Mouse (Mus musculus): ENCODE measurements around the gene Gm42906. TPM values are rescaled to one million over a fixed set of nuclear protein-coding genes. Genes with fewer than 3 reads are reported as not detected.

Gm42906 gene
- polyA plus RNA-seq (2015; fragmentation: Nextera tagmentation; extraction: Ambion mirVana) = not detected in 2 replicates

DNA sequence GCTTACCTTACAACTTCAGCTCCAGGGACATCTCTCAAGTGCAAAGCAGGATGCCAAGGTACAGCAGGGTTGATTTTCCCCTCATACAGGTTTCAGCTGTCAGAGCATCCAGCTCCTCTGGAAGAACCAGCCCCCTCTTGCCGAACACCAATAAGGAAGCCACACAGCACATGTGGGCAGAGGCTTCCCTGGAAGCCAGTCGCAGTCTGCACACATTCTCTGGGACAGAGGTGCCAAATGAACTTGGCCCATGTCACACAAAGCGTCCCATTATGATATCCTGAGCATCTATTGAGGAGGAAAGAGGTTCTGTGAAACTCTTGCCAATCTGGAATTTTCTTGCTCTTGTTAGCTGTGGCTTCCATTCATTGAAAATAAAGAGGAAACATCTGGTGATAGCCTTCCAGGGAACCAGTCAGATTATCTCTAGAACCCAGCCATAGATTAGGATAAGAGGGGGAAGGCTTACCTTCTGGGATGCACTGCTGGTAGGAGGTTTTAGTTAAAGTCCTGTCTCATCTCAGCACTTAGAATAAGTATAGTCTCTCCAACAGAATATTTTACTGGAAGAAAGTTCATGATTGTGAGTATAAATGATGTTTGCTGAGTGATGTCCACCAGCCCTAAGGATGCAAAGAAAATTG lies at the start of gene Gm42906:
Gene Gm42906, minus strand, starts transcription at position 51 of the 644 bp plus-strand sequence.
- H3K9me3 ChIP-seq (ENCODE audit: control insufficient read depth, low read length) = no peaks in the 10 kb centered on the region
- no peaks in the 10 kb centered on the region for H3K27me3 ChIP-seq (replicated peaks; ENCODE audit: control insufficient read depth, insufficient read depth, low read length)
- ATAC-seq = no peak
- H3K36me3 ChIP-seq (ENCODE audit: control insufficient read depth, insufficient read depth) = no peaks in the 10 kb centered on the region
- H3K4me2 ChIP-seq (ENCODE audit: low read length) = no peak within 1 kb of the TSS
- H3K4me1 ChIP-seq (replicated peaks; ENCODE audit: control insufficient read depth, insufficient read depth, low read length) = no peaks in the 10 kb centered on the region
- no peak within 1 kb of the TSS for H3K27ac ChIP-seq (ENCODE audit: low read length)
- no peak within 1 kb of the TSS for H3K9ac ChIP-seq (replicated peaks; ENCODE audit: low read depth, low read length)
- WGBS = 68% methylated on average over 3 of the region's 3 CpGs
- no peak within 1 kb of the TSS for H3K4me3 ChIP-seq (replicated peaks; ENCODE audit: low read length)

DNA sequence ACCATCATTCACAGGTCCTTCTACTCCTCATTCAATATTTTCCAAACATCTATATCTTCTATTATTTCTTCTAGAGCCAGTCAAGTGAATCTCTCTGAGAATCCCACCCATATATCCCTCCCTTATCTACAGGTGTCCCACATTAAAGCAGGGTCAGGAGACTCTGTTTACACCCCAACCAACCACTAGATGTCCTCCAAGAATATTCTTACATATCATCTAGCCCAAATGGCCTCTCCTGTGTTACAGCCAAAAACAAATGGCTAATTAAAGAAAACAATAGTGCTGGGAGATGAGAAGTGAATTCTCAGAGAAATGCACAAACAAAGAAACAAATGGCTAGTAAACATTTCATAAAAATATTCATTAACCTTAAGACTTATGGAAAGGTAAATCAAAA lies 17.7 kb upstream of the Gm42906 start:
- H3K9ac ChIP-seq (replicated peaks; ENCODE audit: low read depth, low read length) = no peak overlapping the region
- no peaks in the 10 kb centered on the region for H3K27me3 ChIP-seq (replicated peaks; ENCODE audit: control insufficient read depth, insufficient read depth, low read length)
- no peak overlapping the region for H3K4me2 ChIP-seq (ENCODE audit: low read length)
- H3K4me1 ChIP-seq (replicated peaks; ENCODE audit: control insufficient read depth, insufficient read depth, low read length) = no peaks in the 10 kb centered on the region
- H3K4me3 ChIP-seq (replicated peaks; ENCODE audit: low read length) = no peak overlapping the region
- no peak for ATAC-seq
- no peak overlapping the region for H3K27ac ChIP-seq (ENCODE audit: low read length)
- no peaks in the 10 kb centered on the region for H3K9me3 ChIP-seq (ENCODE audit: control insufficient read depth, low read length)
- no peaks in the 10 kb centered on the region for H3K36me3 ChIP-seq (ENCODE audit: control insufficient read depth, insufficient read depth)

DNA sequence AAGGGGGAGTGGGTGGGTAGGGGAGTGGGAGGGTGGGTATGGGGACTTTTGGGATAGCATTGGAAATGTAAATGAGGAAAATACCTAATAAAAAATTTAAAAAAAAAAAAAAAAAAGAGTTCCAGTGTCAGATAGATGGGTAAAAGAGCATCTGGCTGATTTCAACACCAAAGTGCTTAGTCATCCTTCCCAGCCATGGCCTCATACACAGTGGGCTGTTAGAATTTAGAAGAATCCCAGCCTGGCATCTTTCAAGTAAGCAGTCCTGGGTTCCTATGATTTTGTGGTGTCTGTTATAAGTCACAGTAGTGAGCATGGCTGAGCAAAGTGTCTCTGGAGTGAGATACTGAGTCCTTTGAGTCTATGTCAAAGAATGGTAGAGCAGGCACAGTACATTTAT lies 7.1 kb upstream of the Gm42906 start:
- no peak for ATAC-seq
- Histone ChIP-seq H3K27me3 (replicated peaks; ENCODE audit: control insufficient read depth, insufficient read depth, low read length) (no peaks in the 10 kb centered on the region), H3K9me3 (ENCODE audit: control insufficient read depth, low read length) (no peaks in the 10 kb centered on the region), H3K9ac (replicated peaks; ENCODE audit: low read depth, low read length) (no peak overlapping the region), H3K27ac (ENCODE audit: low read length) (no peak overlapping the region), H3K36me3 (ENCODE audit: control insufficient read depth, insufficient read depth) (no peaks in the 10 kb centered on the region), H3K4me3 (replicated peaks; ENCODE audit: low read length) (no peak overlapping the region), H3K4me2 (ENCODE audit: low read length) (no peak overlapping the region), H3K4me1 (replicated peaks; ENCODE audit: control insufficient read depth, insufficient read depth, low read length) (no peaks in the 10 kb centered on the region)

DNA sequence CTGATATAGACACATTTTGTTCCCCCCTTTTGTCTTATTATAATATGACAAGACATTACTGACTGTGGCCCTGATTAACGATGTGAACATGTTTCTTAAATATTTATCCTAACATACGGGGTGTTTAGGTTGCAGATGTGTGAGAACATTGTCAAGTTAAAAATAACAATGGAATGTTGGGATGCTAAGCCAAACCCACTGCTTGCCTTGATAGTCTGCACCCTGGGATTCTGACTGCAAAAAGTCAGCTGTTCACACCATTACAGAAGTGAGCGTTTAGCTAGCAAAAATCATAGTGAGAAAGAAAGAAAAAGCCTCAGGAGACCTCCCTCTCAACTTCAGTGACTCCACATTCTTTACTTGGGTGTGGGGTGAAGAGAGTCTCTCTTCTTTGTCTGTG lies 1.5 kb downstream of the Gm42906 start:
- H3K9ac ChIP-seq (replicated peaks; ENCODE audit: low read depth, low read length) = no peak overlapping the region
- H3K36me3 ChIP-seq (ENCODE audit: control insufficient read depth, insufficient read depth) = no peaks in the 10 kb centered on the region
- no peaks in the 10 kb centered on the region for H3K27me3 ChIP-seq (replicated peaks; ENCODE audit: control insufficient read depth, insufficient read depth, low read length)
- ATAC-seq = no peak
- H3K4me2 ChIP-seq (ENCODE audit: low read length) = no peak overlapping the region
- H3K9me3 ChIP-seq (ENCODE audit: control insufficient read depth, low read length) = no peaks in the 10 kb centered on the region
- H3K27ac ChIP-seq (ENCODE audit: low read length) = no peak overlapping the region
- no peaks in the 10 kb centered on the region for H3K4me1 ChIP-seq (replicated peaks; ENCODE audit: control insufficient read depth, insufficient read depth, low read length)
- WGBS = 74% methylated on average over 3 of the region's 3 CpGs
- no peak overlapping the region for H3K4me3 ChIP-seq (replicated peaks; ENCODE audit: low read length)

DNA sequence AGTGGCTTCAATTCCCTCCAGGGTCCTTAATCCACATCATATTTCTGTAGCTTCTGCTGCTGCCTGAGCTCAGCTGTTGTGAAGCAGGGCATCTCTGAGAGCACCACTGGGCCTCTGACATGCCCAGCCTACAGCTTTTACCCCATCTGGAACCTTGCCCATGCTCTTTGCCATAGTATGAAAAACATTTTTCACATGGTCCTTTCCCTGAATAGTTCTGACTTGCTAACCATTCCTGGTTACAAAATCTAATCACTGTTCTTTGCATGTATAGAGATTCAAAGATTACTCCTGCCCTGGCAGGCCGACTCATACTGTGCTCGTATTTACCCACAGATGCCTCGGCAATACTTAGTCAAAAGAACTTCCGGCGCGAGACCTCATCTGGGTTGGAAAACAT lies 5.3 kb downstream of the Gm42906 start:
- no peak for ATAC-seq
- H3K4me3 ChIP-seq (replicated peaks; ENCODE audit: low read length) = no peak overlapping the region
- no peak overlapping the region for H3K4me2 ChIP-seq (ENCODE audit: low read length)
- WGBS = 95% methylated on average over 6 of the region's 6 CpGs
- H3K27ac ChIP-seq (ENCODE audit: low read length) = no peak overlapping the region
- H3K36me3 ChIP-seq (ENCODE audit: control insufficient read depth, insufficient read depth) = no peaks in the 10 kb centered on the region
- H3K9me3 ChIP-seq (ENCODE audit: control insufficient read depth, low read length) = no peaks in the 10 kb centered on the region
- no peak overlapping the region for H3K9ac ChIP-seq (replicated peaks; ENCODE audit: low read depth, low read length)
- H3K4me1 ChIP-seq (replicated peaks; ENCODE audit: control insufficient read depth, insufficient read depth, low read length) = no peaks in the 10 kb centered on the region
- H3K27me3 ChIP-seq (replicated peaks; ENCODE audit: control insufficient read depth, insufficient read depth, low read length) = no peaks in the 10 kb centered on the region

DNA sequence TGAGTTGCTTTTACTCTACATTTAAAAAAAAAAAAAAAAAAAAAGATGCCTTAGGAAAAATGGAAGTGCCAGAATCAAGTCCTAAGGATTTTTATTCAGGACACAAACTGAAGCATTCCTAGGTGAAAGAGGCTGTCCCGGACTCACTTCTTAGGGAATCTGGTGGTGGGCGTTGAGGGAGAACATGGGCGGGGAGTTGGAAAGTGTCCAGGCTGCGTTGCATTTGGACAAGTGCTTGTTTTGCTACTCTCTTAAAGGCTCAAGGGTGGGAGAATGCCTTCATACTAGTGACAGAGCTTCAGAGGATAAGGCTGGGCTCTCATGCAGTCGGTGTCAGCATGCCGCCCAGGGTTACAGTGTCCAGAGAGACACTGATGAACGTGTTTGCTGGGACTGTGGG lies 6.1 kb downstream of the Gm42906 start:
- no peak overlapping the region for H3K9ac ChIP-seq (replicated peaks; ENCODE audit: low read depth, low read length)
- no peaks in the 10 kb centered on the region for H3K4me1 ChIP-seq (replicated peaks; ENCODE audit: control insufficient read depth, insufficient read depth, low read length)
- WGBS = 58% methylated on average over 7 of the region's 7 CpGs
- no peak for ATAC-seq
- no peaks in the 10 kb centered on the region for H3K36me3 ChIP-seq (ENCODE audit: control insufficient read depth, insufficient read depth)
- H3K27me3 ChIP-seq (replicated peaks; ENCODE audit: control insufficient read depth, insufficient read depth, low read length) = no peaks in the 10 kb centered on the region
- no peak overlapping the region for H3K4me3 ChIP-seq (replicated peaks; ENCODE audit: low read length)
- H3K9me3 ChIP-seq (ENCODE audit: control insufficient read depth, low read length) = no peaks in the 10 kb centered on the region
- H3K4me2 ChIP-seq (ENCODE audit: low read length) = no peak overlapping the region
- H3K27ac ChIP-seq (ENCODE audit: low read length) = no peak overlapping the region

DNA sequence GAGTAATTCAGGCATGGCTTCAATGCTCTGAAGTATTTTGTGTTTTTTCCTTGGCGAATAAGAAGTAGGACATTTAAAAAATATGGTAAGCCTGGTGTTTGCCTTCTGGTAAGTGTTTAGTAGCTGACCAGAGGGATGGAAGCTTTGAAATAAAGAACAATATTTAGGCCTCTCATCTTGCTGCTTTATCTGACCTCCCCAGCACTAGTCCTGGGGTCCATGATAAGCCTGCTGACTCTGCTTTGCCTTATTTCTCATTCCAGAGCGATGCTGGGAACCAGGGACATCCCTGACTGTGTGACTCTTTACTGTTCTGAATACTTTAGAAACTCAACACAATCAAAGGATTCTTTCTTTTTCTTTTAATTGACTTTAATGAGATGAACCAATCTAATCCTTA lies 9.4 kb downstream of the Gm42906 start:
- H3K4me3 ChIP-seq (replicated peaks; ENCODE audit: low read length) = no peak overlapping the region
- ATAC-seq = no peak
- 0 out of 2 replicates have a peak, but pooled peaks cover 2% of the 10 kb centered on the region for H3K27me3 ChIP-seq (replicated peaks; ENCODE audit: control insufficient read depth, insufficient read depth, low read length)
- WGBS = 73% methylated on average over 2 of the region's 2 CpGs
- no peak overlapping the region for H3K4me2 ChIP-seq (ENCODE audit: low read length)
- no peak overlapping the region for H3K9ac ChIP-seq (replicated peaks; ENCODE audit: low read depth, low read length)
- H3K4me1 ChIP-seq (replicated peaks; ENCODE audit: control insufficient read depth, insufficient read depth, low read length) = no peaks in the 10 kb centered on the region
- H3K9me3 ChIP-seq (ENCODE audit: control insufficient read depth, low read length) = no peaks in the 10 kb centered on the region
- H3K36me3 ChIP-seq (ENCODE audit: control insufficient read depth, insufficient read depth) = no peaks in the 10 kb centered on the region
- no peak overlapping the region for H3K27ac ChIP-seq (ENCODE audit: low read length)

DNA sequence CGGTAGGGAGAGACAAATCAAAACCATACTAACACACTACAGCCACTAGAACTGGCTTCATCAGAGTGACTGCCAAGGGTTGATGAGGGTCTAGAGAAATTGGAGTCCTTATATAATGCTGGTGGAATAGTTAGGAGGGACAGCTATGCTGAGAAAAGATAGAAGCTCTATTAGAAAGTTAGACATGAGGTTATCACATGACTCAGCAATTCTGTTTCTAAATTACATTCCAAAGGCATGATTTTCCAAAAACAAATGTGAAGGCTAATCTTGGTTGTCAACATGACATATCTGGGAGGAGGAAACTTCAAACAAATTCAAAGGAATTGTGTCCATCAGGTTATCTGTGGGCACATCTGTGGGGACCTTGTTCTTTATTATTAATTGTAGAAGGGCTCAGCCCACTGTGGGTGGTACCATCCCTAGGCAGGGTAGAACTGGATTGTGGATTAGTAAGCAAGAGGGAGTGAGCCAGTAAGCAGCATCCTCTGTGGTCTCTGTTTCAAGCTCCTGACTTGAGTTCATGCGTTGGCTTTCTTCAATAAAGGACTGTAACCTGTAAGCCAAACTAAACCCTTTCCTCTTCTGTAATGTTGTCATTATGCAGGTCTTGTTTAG lies 10.4 kb downstream of the Gm42906 start:
- H3K9me3 ChIP-seq (ENCODE audit: control insufficient read depth, low read length) = no peaks in the 10 kb centered on the region
- H3K27me3 ChIP-seq (replicated peaks; ENCODE audit: control insufficient read depth, insufficient read depth, low read length) = peaks cover 2% of the 10 kb centered on the region; the same call in 1 of the 2 replicates
- H3K9ac ChIP-seq (replicated peaks; ENCODE audit: low read depth, low read length) = no peak overlapping the region
- H3K4me3 ChIP-seq (replicated peaks; ENCODE audit: low read length) = no peak overlapping the region
- H3K4me2 ChIP-seq (ENCODE audit: low read length) = no peak overlapping the region
- 81% methylated on average over 2 of the region's 2 CpGs for WGBS
- H3K36me3 ChIP-seq (ENCODE audit: control insufficient read depth, insufficient read depth) = no peaks in the 10 kb centered on the region
- H3K4me1 ChIP-seq (replicated peaks; ENCODE audit: control insufficient read depth, insufficient read depth, low read length) = peaks cover 6% of the 10 kb centered on the region
- ATAC-seq = no peak
- no peak overlapping the region for H3K27ac ChIP-seq (ENCODE audit: low read length)

DNA sequence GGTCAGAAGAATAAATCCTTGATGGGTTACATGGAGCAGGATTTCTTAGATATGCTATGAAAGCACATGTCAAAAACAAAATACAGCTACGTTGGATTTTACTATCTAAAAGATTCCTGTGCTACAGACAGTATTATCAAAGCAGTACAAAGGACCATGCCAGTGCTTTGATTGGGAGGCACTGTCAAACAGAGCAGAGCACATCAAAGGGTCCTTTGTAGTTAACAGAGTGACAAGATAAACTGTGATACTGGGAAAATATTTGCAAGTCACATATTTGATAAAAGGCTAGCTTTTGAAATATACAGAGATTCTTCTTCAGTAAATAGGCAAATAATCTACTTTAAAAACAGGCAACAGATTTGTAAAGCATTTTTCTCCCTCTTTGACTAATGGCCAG lies 11.0 kb downstream of the Gm42906 start:
- 43% methylated on average over 1 of the region's 1 CpGs for WGBS
- ATAC-seq = no peak

More for the DNA sequence above, 11.0 kb downstream of the Gm42906 start:
- Histone ChIP-seq H3K27me3 (replicated peaks; ENCODE audit: control insufficient read depth, insufficient read depth, low read length) (peaks cover 2% of the 10 kb centered on the region; the same call in 1 of the 2 replicates), H3K9ac (replicated peaks; ENCODE audit: low read depth, low read length) (no peak overlapping the region), H3K4me2 (ENCODE audit: low read length) (no peak overlapping the region), H3K36me3 (ENCODE audit: control insufficient read depth, insufficient read depth) (no peaks in the 10 kb centered on the region), H3K9me3 (ENCODE audit: control insufficient read depth, low read length) (no peaks in the 10 kb centered on the region), H3K27ac (ENCODE audit: low read length) (no peak overlapping the region), H3K4me1 (replicated peaks; ENCODE audit: control insufficient read depth, insufficient read depth, low read length) (peaks cover 7% of the 10 kb centered on the region), H3K4me3 (replicated peaks; ENCODE audit: low read length) (no peak overlapping the region)

All from forebrain, embryonic 16.5 days (tissue).